Mouse (Mus musculus): ENCODE results near the gene Chst15.

DNA sequence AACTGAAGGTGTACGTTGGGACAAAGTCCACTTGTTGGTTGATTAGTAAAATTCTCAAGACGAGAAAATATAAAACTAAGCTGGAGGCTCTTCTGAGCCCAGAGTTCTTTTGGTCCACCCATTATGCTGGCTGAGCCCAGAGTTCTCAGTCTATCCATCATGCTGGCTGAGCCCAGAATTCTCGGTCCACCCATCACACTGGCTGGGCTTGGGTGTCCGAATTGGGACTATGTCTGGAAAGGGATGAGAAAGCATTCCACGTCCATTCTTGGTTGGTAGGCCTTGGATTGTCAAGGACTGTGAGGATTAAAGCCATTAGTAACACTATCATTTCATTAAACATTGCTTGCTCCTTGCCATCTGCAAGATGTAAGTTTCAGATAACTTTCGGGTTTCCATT is 38.7 kb upstream of the Chst15 start:
- TF ChIP-seq POLR2A (IDR thresholded peaks at IDR 0.05; ENCODE audit: control insufficient read depth, low read depth, low read length) (no peak), CTCF (IDR thresholded peaks at IDR 0.05; ENCODE audit: control insufficient read depth, insufficient read depth, insufficient replicate concordance, low read depth, low read length) (no peak)
